Mouse (Mus musculus) spleen, adult 2 months (tissue): ENCODE measurements around the gene Gm21828. TPM values are rescaled to one million over a fixed set of nuclear protein-coding genes. Genes with fewer than 3 reads are reported as not detected.
"Not testable (repeated sequence)": the region's sequence is repeated elsewhere in the genome, so short reads cannot be mapped to it uniquely, and the experiment has no call there.

Source experiments
- DNase-seq, 2 experiments: peaks; one replicate each; pipeline versions ENCODE4 v3.0.0 to v3.0.0-alpha.2; 2012 to 2021; ENCODE audit warnings: low spot score in 2 of 2, low read depth in 1 of 2
- H3K27ac ChIP-seq: fragments of 200-500 bp; 2 replicates; pipeline ENCODE4 v1.5.1; 2012; ENCODE audit warnings: low read length, inconsistent platforms; ENCODE audit not compliant: insufficient read depth
- H3K27me3 ChIP-seq: fragments of 200-500 bp; 2 replicates; pipeline ENCODE4 v1.6.1; 2012; ENCODE audit warnings: mild to moderate bottlenecking, moderate library complexity, low read length, inconsistent platforms; ENCODE audit not compliant: control insufficient read depth, insufficient read depth
- H3K36me3 ChIP-seq: fragments of 200-500 bp; 2 replicates; pipeline ENCODE4 v1.6.1; 2012; ENCODE audit warnings: mild to moderate bottlenecking, low read length, inconsistent platforms; ENCODE audit not compliant: control insufficient read depth, insufficient read depth
- H3K4me1 ChIP-seq: fragments of 200-500 bp; 2 replicates; pipeline ENCODE4 v1.6.1; 2011; ENCODE audit warnings: inconsistent platforms; ENCODE audit not compliant: control insufficient read depth, insufficient read depth, insufficient read length
- H3K4me3 ChIP-seq: fragments of 200-500 bp; 2 replicates; pipeline ENCODE4 v1.5.1; 2011; ENCODE audit warnings: mild to moderate bottlenecking, inconsistent platforms; ENCODE audit not compliant: insufficient read depth, insufficient read length; ENCODE audit errors: extremely low read depth
- WGBS: fragments of 180-500 bp; shearing (Covaris S2); methylation state at CpG from one replicate; pipeline ENCODE4 v1.1.7; 2018; 5-methylcytosine and 5-hydroxymethylcytosine counted together
- polyA plus RNA-seq: library from polyadenylated mRNA; depleted of rRNA; stranded (reverse); fragments of >200 nt; gene quantifications from 2 replicates; pipeline ENCODE4 v1.2.3, GENCODE M21; 2012; rRNA removed

The Gm21828 gene
- polyA plus RNA-seq, result not detected in 2 replicates

GRCm38 (mm10) chrY:13223828-13224227, at the start of gene Gm21828:
Gene Gm21828 (minus strand): TSS chrY:13223928.
- not testable (repeated sequence) for H3K4me1 ChIP-seq, H3K36me3 ChIP-seq, H3K27me3 ChIP-seq, H3K27ac ChIP-seq, H3K4me3 ChIP-seq, DNase-seq
- no CpG with 5 or more reads among the region's 3 CpGs for WGBS

GRCm38 (mm10) chrY:13252091-13252490, 28.4 kb upstream of the Gm21828 start, which contains the start of the genes Gm21440 and Gm21454:
Gene Gm21440 (plus strand): TSS chrY:13252391.
Gene Gm21454 (plus strand): TSS chrY:13252442.
- not testable (repeated sequence) for H3K27me3 ChIP-seq, DNase-seq, H3K27ac ChIP-seq, H3K36me3 ChIP-seq, H3K4me3 ChIP-seq, H3K4me1 ChIP-seq

Other genes starting within 250 kb of the Gm21828 start
- not detected in 2 replicates for gene Gm20807, start 181.0 kb downstream of the Gm21828 start, polyA plus RNA-seq
- gene Gm21891, start 90.4 kb downstream of the Gm21828 start, polyA plus RNA-seq, result not detected in 2 replicates
- not detected in 2 replicates for gene Gm21425, start 62.0 kb downstream of the Gm21828 start, polyA plus RNA-seq
- not detected in 2 replicates for gene Gm21440, start 28.5 kb upstream of the Gm21828 start, polyA plus RNA-seq
- not detected in 2 replicates for gene Gm21454, start 28.5 kb upstream of the Gm21828 start, polyA plus RNA-seq
- not detected in 2 replicates for gene Gm21725, start 125.1 kb upstream of the Gm21828 start, polyA plus RNA-seq
- gene Gm21866, start 241.7 kb upstream of the Gm21828 start, polyA plus RNA-seq, result not detected in 2 replicates